Comparison of ENCODE assay signal across 8 mouse cellular contexts in the genomic region with DNA sequence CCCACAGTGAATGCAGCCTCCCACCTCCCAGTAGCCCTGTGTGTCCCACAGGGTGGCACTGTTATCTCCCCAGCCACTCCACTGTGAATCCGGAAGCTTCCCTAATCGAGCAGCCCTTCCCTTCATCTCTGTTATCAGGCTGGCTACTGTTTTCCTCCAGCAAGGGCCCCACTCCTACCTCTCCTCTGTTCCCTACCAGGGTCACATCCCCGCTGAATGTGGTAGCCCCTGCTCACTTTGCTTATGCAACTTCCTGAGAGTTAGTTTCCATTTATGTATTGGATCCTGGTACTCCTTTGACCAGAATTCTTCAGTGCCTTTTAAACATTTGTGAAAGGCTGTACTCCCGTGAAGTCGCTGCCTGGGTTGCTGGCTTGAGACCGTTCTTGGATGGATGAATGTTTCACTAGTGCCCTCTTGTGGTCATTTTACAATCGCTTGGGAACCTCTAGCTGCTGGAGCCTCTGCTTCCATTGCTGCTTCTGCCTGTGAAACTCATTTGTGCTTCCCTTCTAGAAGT. TPM values are rescaled to one million over a fixed set of nuclear protein-coding genes. Genes with fewer than 3 reads are reported as not detected.
A peak's percentile ranks its signal among the peaks of the same experiment; 100 is the strongest.
DNase-seq lines count a peak whose midpoint lies in the region; ATAC-seq lines count a peak whose summit lies in the region.

No protein-coding gene starts in this region.

- DNase-seq in T-cell, adult 2 months (ENCODE audit: low spot score) = peak; percentile 18
- DNase-seq in cerebellum, adult 9-11 months = peak; percentile 77
- DNase-seq in frontal cortex, adult 2 months (ENCODE audit: extremely low spot score in 1 of 2, low spot score in 1 of 2) = peak; percentile 67 to 94
- DNase-seq in layer of hippocampus, postnatal 10 days (ENCODE audit: low spot score in 2 of 2) = peak; percentile 60 to 76
- DNase-seq in retina, embryonic 14.5 days (ENCODE audit: low spot score) = peak; percentile 96
- peak; percentile 43 to 48 for DNase-seq in urinary bladder, postnatal 36 days (ENCODE audit: low spot score in 2 of 2)

- no peaks in the 10 kb centered on the region for H3K36me3 ChIP-seq in hindbrain, embryonic 13.5 days
- no peaks in the 10 kb centered on the region for H3K36me3 ChIP-seq in lung, embryonic 16.5 days (ENCODE audit: control insufficient read depth, insufficient read depth, low read length)

- H3K27me3 ChIP-seq in hindbrain, embryonic 13.5 days = no peaks in the 10 kb centered on the region
- no peaks in the 10 kb centered on the region for H3K27me3 ChIP-seq in lung, embryonic 16.5 days (ENCODE audit: control insufficient read depth, insufficient read depth, low read depth, low read length)

- H3K9ac ChIP-seq in hindbrain, embryonic 13.5 days = peak overlapping the region; percentile 56; the same call in 1 of the 2 replicates
- H3K9ac ChIP-seq in lung, embryonic 16.5 days (ENCODE audit: low read length) = 0 out of 2 replicates have a peak overlapping the region, but pooled peaks have one; percentile 5

- ATAC-seq in hindbrain, embryonic 13.5 days (ENCODE audit: low FRiP score) = peak; percentile 89
- ATAC-seq in lung, embryonic 16.5 days (ENCODE audit: low read depth) = peak; percentile 81

- no peak overlapping the region for H3K27ac ChIP-seq in hindbrain, embryonic 13.5 days
- no peak overlapping the region for H3K27ac ChIP-seq in lung, embryonic 16.5 days (ENCODE audit: low read length)

- H3K4me3 ChIP-seq in hindbrain, embryonic 13.5 days = no peak overlapping the region
- no peak overlapping the region for H3K4me3 ChIP-seq in lung, embryonic 16.5 days (ENCODE audit: low read length)

- H3K4me1 ChIP-seq in hindbrain, embryonic 13.5 days (replicated peaks) = peaks cover 8% of the 10 kb centered on the region
- H3K4me1 ChIP-seq in lung, embryonic 16.5 days (replicated peaks; ENCODE audit: control insufficient read depth, insufficient read depth, low read length) = no peaks in the 10 kb centered on the region

- WGBS in hindbrain, embryonic 13.5 days = 4% methylated on average over 7 of the region's 7 CpGs
- WGBS in lung, embryonic 16.5 days = 2% methylated on average over 7 of the region's 7 CpGs

- peak overlapping the region; percentile 34 for H3K4me2 ChIP-seq in hindbrain, embryonic 13.5 days
- peak overlapping the region; percentile 33; the same call in 1 of the 2 replicates for H3K4me2 ChIP-seq in lung, embryonic 16.5 days (ENCODE audit: low read depth, low read length)

- H3K9me3 ChIP-seq in hindbrain, embryonic 13.5 days = no peaks in the 10 kb centered on the region
- H3K9me3 ChIP-seq in lung, embryonic 16.5 days (ENCODE audit: control insufficient read depth, low read length) = no peaks in the 10 kb centered on the region

RNA-seq across cellular contexts. Expression of a gene that starts 42.5 kb away (rescaled TPM):
- not detected in 2 replicates for polyA plus RNA-seq in frontal cortex, adult 2 months (2012; rRNA removed)
- polyA plus RNA-seq in hindbrain, embryonic 13.5 days (2015; fragmentation: Nextera tagmentation; extraction: Ambion mirVana) = 0.92 and 1.4 TPM in 2 replicates
- not detected for total RNA-seq in layer of hippocampus, postnatal 10 days (2021)
- polyA plus RNA-seq in lung, embryonic 16.5 days (2015; fragmentation: Nextera tagmentation; extraction: Ambion mirVana) = 1.4 and 1.8 TPM in 2 replicates

RNA-seq across cellular contexts. Expression of a gene that starts 53.5 kb away (rescaled TPM):
- polyA plus RNA-seq in frontal cortex, adult 2 months (2012; rRNA removed) = 10.2 and 11.5 TPM in 2 replicates
- polyA plus RNA-seq in hindbrain, embryonic 13.5 days (2015; fragmentation: Nextera tagmentation; extraction: Ambion mirVana) = 3.9 and 4.2 TPM in 2 replicates
- total RNA-seq in layer of hippocampus, postnatal 10 days (2021) = 10 to 100 TPM; 32.7 to 36.9 TPM
- polyA plus RNA-seq in lung, embryonic 16.5 days (2015; fragmentation: Nextera tagmentation; extraction: Ambion mirVana) = 1.4 TPM in 2 replicates

Comparison
In these comparisons a context has a peak if more than half of its experiments do, and no peak if none do; other contexts are left out.
1. DNase-seq: peak in every context shown above with its lines; median percentile 96 in retina, embryonic 14.5 days; 80 in frontal cortex, adult 2 months; 77 in cerebellum, adult 9-11 months; 68 in layer of hippocampus, postnatal 10 days; 46 in urinary bladder, postnatal 36 days; 18 in T-cell, adult 2 months.